Mouse (Mus musculus) cortical plate, adult 2 months (tissue): ENCODE results near the gene Lmna. TPM values are rescaled to one million over a fixed set of nuclear protein-coding genes. Genes with fewer than 3 reads are reported as not detected.

Experiments used
- H3K27ac ChIP-seq: fragments of 200-500 bp; 2 replicates; pipeline ENCODE4 v1.5.1; 2012; ENCODE audit warnings: low read length, control low read depth, inconsistent platforms; ENCODE audit not compliant: insufficient read depth
- H3K4me1 ChIP-seq: fragments of 200-500 bp; 2 replicates; pipeline ENCODE4 v1.6.1; 2011; ENCODE audit warnings: low read length; ENCODE audit not compliant: control insufficient read depth, insufficient read depth
- H3K4me3 ChIP-seq: fragments of 200-500 bp; 2 replicates; pipeline ENCODE4 v1.5.1; 2011; ENCODE audit warnings: mild to moderate bottlenecking, low read length, control low read depth; ENCODE audit not compliant: insufficient read depth
- CTCF ChIP-seq: fragments of 200-500 bp; IDR thresholded peaks from 2 replicates; pipeline ENCODE4 v1.5.1; 2011; ENCODE audit warnings: mild to moderate bottlenecking, control low read depth, low read length; ENCODE audit not compliant: insufficient read depth; ENCODE audit errors: extremely low read depth
- POLR2A ChIP-seq: fragments of 200-500 bp; IDR thresholded peaks from 2 replicates; pipeline ENCODE4 v1.6.1; 2011; ENCODE audit warnings: mild to moderate bottlenecking, low read length, control low read depth; ENCODE audit not compliant: insufficient read depth; ENCODE audit errors: extremely low read depth
- polyA plus RNA-seq: library from polyadenylated mRNA; depleted of rRNA; stranded (reverse); fragments of >200 nt; gene quantifications from 2 replicates; pipeline ENCODE4 v1.2.3, GENCODE M21; 2012

The Lmna gene
- polyA plus RNA-seq, 1 experiment: 64.7 TPM

DNA sequence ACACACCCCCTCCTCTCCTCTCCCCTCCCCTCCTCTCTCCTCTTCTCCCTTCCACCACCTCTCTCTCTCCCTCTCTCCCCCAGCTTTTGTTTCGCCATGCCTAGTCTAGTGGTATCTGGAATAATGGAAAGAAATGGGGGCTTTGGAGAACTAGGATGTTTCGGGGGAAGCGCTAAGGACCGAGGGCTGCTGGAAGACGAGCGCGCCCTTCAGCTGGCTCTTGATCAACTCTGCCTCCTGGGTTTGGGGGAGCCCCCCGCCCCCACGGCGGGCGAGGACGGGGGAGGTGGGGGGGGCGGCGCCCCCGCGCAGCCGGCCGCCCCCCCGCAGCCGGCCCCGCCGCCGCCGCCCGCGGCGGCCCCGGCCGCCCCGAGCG, 22.5 kb upstream of the Lmna start, which contains the start of gene Mex3a:
TSS of gene Mex3a (plus strand) at position 97 of the 376 bp plus-strand sequence.
- H3K4me3 ChIP-seq: peak within 1 kb of the TSS; percentile 49
- peak within 1 kb of the TSS; percentile 36; the same call in 1 of the 2 replicates for H3K27ac ChIP-seq
- TF ChIP-seq CTCF: no peak
- TF ChIP-seq POLR2A: no peak
- H3K4me1 ChIP-seq: peaks cover 2% of the 10 kb centered on the region; the same call in 1 of the 2 replicates

DNA sequence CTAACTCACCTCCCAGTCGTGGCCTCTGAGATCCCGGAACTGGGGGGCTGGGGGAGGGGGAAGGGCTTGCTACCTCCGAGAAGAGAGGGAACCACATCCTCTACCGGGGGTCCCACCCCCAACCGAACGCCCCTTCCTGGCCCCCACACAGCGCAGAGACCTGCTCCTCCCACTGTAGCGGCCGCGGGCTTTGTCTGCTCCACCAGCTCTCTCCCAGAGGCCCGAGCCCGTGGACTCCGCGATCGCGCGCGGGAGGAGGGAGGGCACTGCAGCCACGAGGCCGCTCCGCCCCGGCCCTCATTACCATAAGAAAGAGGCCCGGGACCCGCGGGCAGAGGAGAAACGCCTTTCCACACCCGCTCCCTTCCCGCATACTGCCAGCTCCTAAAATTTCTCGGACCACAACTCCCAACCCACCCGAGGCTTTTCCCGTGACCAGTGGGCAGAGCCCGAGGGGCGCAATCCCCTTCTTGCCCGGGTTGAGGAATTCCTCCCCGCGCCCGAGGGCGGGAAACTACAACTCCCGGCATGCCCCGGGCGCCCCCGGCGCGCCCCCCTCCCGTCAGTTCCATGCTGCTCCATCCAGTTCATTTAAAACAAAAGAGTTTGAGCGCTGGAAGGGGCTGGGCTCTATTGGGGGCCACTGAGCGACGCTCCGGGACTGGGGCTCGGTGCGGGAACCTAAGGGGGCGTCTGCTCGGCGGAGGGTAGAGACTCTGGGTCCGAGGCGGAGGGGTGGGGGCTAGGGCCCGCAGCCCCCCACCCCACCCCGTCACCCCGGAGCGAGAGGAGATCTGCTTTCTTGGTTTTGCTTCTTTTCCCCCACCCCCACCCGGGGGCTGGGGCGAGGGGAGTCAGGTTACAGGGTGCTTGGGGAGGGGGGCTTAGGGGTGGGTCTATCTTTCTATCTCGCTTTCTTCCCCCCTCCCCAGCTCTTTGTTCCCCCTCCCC, 21.9 kb upstream of the Lmna start:
- Histone ChIP-seq H3K27ac (peak overlapping the region; percentile 36; the same call in 1 of the 2 replicates), H3K4me3 (peak overlapping the region; percentile 49), H3K4me1 (peaks cover 2% of the 10 kb centered on the region; the same call in 1 of the 2 replicates)
- TF ChIP-seq CTCF: no peak
- 0 out of 2 replicates have a peak, but pooled peaks have one; percentile 10 for TF ChIP-seq POLR2A

DNA sequence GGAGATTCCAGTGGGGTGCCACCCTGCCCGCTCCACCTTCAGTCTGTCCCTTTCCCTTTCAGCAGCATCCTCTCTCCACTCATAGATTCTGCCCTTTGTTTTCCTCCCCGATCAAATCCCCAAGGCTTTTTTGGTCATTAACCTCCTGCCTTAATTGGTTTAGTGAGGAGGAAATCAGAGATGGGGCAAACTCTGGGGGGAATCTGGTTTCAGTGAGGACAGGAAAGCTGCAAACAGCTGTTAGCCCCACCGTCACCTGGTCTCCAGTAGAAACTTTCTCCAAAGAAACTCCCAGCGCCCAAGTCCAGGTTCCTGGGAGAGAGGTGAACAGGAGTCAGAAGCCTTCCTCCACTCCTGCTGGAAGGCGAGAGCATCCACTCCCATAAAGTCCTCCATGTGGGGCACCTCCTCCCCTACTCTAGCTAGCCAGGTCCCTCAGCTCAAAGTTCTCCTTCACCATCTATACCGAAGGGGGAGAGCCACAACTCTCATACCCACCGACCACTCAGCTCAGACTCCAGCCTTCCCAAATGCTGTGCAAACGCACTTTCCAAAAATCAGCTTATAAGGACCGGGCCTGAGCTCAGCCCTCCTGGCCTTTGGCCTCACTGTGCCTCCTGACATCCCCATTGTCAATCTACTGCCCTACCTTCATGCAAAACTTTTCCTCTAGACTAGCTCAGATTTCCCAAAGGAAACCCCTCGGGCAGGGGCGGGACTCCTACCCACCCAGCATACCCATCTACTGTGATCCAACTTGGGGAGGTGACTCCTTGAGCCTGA, 20.5 kb upstream of the Lmna start:
- Histone ChIP-seq H3K4me3 (no peak overlapping the region; the same call in 1 of the 2 replicates), H3K27ac (no peak overlapping the region), H3K4me1 (peaks cover 2% of the 10 kb centered on the region; the same call in 1 of the 2 replicates)
- no peak for TF ChIP-seq CTCF
- TF ChIP-seq POLR2A: no peak

DNA sequence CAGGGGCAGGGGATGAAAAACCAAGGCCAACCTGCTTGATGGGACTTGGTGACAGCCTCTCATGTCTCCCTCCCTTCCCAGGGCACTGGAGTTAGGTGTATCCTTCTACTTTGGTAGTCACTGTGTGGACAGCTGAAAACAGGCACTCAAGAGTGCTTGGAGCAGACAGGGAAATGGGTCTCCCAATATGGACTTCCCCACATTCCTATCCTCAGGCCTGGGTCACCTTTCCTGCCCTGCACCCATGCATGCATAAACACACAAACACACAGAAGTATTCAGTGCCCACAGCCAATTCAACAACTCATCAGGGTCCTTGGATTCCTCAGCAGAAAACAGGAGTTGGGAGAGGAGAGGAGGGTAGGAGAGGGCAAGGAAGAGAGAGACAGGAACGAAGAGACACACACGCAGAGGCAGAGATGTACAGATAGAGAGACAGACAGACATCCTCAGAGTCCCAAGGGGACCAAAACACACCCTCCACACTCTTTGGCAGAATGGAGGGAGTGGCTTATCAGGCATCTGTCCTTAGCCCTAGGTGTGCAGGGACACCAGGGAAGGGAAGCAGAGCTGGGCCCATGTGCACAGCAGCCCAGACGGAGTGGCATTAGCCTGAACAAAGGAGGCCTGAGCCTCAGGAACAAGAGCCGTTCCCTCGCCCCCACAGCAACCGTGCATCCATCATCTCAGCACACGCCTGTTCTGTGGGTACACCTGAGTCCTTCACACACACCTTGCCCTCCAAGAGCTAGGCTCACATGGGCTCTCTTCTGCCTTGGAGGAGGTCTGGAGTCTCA, 19.6 kb upstream of the Lmna start:
- no peak overlapping the region for H3K4me3 ChIP-seq
- peaks cover 2% of the 10 kb centered on the region; the same call in 1 of the 2 replicates for H3K4me1 ChIP-seq
- no peak overlapping the region for H3K27ac ChIP-seq
- TF ChIP-seq CTCF (no peak), POLR2A (no peak)

DNA sequence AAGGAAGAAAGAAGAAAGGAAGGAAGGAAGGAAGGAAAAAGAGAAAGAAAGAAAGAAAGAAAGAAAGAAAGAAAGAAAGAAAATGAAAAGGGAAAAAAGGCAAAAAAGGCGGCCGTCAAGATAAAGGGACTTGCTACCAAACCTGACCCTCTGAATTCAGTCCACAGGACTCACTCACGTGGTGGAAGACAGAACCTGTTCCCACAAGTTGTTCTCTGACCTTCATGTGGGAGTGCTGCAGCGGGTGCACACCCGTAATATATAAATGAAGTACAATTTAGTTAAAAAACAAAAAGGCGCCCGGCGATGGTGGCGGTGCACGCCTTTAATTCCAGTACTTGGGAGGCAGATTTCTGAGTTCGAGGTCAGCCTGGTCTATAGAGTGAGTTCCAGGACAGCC, 18.9 kb upstream of the Lmna start:
- Histone ChIP-seq H3K4me3 (no peak overlapping the region), H3K27ac (no peak overlapping the region), H3K4me1 (peaks cover 2% of the 10 kb centered on the region; the same call in 1 of the 2 replicates)
- no peak for TF ChIP-seq POLR2A
- TF ChIP-seq CTCF: no peak

DNA sequence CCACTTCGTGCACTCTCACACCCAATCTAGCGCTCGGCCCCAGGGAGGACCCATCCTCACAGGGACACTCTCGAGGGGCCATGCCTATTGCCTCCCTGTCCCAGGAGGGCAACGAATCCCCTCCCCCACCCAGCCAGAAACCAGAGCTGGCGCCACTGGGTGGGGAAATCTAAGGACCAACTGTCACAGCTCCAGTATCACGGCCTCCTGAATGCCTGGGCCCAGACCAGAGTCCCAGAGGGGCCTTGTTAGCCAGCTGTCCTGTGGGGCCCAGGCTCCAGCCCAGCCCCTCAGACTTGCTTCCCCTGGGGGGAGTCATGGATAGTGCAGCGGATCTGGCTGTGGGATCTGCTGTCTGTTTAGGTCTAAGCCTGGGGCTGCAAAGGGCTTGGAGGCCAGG, 17.8 kb upstream of the Lmna start:
- Histone ChIP-seq H3K4me3 (no peak overlapping the region), H3K4me1 (peaks cover 2% of the 10 kb centered on the region; the same call in 1 of the 2 replicates), H3K27ac (no peak overlapping the region)
- no peak for TF ChIP-seq CTCF
- TF ChIP-seq POLR2A: no peak

DNA sequence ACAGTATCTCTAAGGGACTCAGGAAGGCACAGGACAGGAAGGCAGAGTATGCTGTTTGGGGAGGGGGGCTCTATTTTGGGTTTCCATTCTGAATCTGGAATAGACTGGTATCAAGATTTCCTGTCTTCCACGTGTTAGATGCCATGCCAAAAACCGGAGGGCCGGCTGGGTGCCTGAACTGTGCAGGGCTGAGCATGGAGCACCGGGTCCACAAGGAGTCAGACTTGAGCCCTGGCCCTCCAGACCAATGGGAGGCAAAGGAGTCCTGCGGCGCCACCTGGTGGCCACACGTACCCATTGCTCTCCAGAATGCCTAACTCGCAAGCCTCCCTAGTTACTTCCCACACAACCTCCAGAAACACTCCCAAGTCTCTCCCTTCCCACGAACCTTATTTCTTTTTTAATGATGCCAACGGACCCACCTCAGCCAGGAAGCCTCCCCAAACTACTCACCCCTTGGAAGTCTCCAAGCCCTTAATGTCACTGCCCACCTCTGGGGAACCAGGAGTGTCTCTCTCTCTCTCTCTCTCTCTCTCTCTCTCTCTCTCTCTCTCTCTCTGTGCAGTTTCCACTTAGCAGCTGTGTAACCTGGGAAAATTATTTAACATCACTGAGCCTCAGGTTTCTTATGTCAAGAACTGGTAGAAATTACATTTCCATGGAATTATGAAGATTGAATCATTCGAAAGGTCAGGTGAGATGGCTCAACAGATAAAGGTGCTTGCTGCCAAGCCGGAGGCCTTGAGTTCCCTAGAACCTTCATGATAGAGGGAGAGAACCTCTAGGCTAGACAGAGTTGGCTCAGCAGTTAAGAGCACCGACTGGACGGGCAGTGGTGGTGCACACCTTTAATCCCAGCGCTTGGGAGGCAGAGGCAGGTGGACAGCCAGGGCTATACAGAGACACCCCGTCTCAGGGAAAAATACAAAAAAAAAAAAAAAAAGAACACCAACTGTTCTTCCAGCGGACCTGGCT, 16.7 kb upstream of the Lmna start:
- Histone ChIP-seq H3K4me1 (peaks cover 2% of the 10 kb centered on the region; the same call in 1 of the 2 replicates), H3K27ac (no peak overlapping the region), H3K4me3 (no peak overlapping the region)
- TF ChIP-seq CTCF (peak; percentile 98), POLR2A (no peak)

DNA sequence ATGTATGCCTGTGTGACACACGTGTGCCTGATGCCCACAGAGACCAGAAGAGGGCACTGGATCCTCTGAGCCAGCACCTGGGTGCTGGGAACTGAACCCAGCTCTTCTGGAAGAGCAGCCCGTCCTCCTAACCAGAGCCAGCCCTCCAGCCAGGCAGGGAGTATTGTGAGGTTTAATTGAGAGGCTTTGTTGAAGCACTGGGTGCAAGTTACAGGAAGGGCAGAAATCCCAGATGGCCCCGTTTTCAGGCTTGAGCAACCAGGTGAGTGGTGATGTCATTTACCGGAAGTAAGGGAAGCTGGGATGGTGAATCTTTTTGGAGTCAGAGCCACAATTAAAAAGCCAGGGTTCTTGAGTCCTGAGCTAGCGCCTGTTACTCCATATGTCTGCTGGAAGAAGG, 15.3 kb upstream of the Lmna start:
- no peak for TF ChIP-seq CTCF
- TF ChIP-seq POLR2A: no peak
- H3K27ac ChIP-seq: no peak overlapping the region
- H3K4me1 ChIP-seq: 0 out of 2 replicates have a peak, but pooled peaks cover 2% of the 10 kb centered on the region
- H3K4me3 ChIP-seq: no peak overlapping the region
